Mouse (Mus musculus) hindbrain, postnatal 0 days (tissue): ENCODE data around the gene Gbgt1. TPM values are rescaled to one million over a fixed set of nuclear protein-coding genes. Genes with fewer than 3 reads are reported as not detected.

Experiments used
- ATAC-seq: fragments of 200-750 bp; cut with Nextera tagmentation; 2 replicates; pipeline ENCODE4 v1.8.0; 2017; ENCODE audit warnings: mild to moderate bottlenecking, moderate TSS enrichment, moderate library complexity
- DNase-seq: peaks from one replicate; pipeline ENCODE4 v3.0.0-alpha.2; 2015; ENCODE audit warnings: low spot score
- H3K27ac ChIP-seq: fragments of 300-500 bp; sonication (generic); 2 replicates; pipeline ENCODE4 v1.5.1; 2014; ENCODE audit warnings: mild to moderate bottlenecking
- H3K27me3 ChIP-seq: fragments of 300-500 bp; sonication (generic); 2 replicates; pipeline ENCODE4 v1.6.1; 2014; ENCODE audit warnings: low read length, mixed read lengths; ENCODE audit not compliant: insufficient read depth
- H3K36me3 ChIP-seq: fragments of 300-500 bp; sonication (generic); 2 replicates; pipeline ENCODE4 v1.6.1; 2014; ENCODE audit warnings: low read length, mixed read lengths; ENCODE audit not compliant: insufficient read depth
- H3K4me1 ChIP-seq: fragments of 300-500 bp; sonication (generic); 2 replicates; pipeline ENCODE4 v1.6.1; 2014; ENCODE audit warnings: antibody characterized with exemption, low read length, mixed read lengths; ENCODE audit not compliant: insufficient read depth
- H3K4me2 ChIP-seq: fragments of 300-500 bp; sonication (generic); 2 replicates; pipeline ENCODE4 v1.6.1; 2014; ENCODE audit warnings: low read depth, mild to moderate bottlenecking, low read length, moderate library complexity, mixed read lengths
- H3K4me3 ChIP-seq: fragments of 300-500 bp; sonication (generic); 2 replicates; pipeline ENCODE4 v1.5.1; 2014; ENCODE audit warnings: low read length
- H3K9ac ChIP-seq: fragments of 300-500 bp; sonication (generic); replicated peaks from 2 replicates; pipeline ENCODE4 v1.6.1; 2014; ENCODE audit warnings: mild to moderate bottlenecking, low read length, moderate library complexity, mixed read lengths
- H3K9me3 ChIP-seq: fragments of 300-500 bp; sonication (generic); 2 replicates; pipeline ENCODE4 v1.6.1; 2016; ENCODE audit warnings: low read length, mixed read lengths
- CTCF ChIP-seq: IDR thresholded peaks from 2 replicates; pipeline ENCODE4 v1.5.1; 2016; ENCODE audit warnings: antibody characterized with exemption, control low read depth, low read depth
- WGBS: fragments of 180-500 bp; shearing (Covaris S2); extraction: QIAGEN DNeasy Blood & Tissue Kit; methylation state at CpG from one replicate; pipeline ENCODE4 v1.1.7; 2014; 5-methylcytosine and 5-hydroxymethylcytosine counted together
- polyA plus RNA-seq: library from polyadenylated mRNA; unstranded; fragments of >200 nt; fragmentation: Nextera tagmentation; extraction: Ambion mirVana; gene quantifications from 2 replicates; pipeline ENCODE4 v1.2.1, GENCODE M21; 2015
- total RNA-seq: library from RNA; depleted of rRNA; stranded (reverse); fragments of >200 nt; gene quantifications from 2 replicates; pipeline ENCODE4 v1.2.3, GENCODE M21; 2014

Gene Gbgt1
- total and polyA plus RNA-seq, 2 experiments from 2014 or later: 1.7 to 3.7 TPM

GRCm38 (mm10) chr2:28513431-28514370 is 17.0 kb downstream of the Gbgt1 start:
- Histone ChIP-seq H3K4me2 (peak overlapping the region; percentile 91), H3K27me3 (no peaks in the 10 kb centered on the region), H3K9ac (peak overlapping the region; percentile 96), H3K4me1 (peaks cover 34% of the 10 kb centered on the region), H3K9me3 (no peaks in the 10 kb centered on the region), H3K36me3 (no peaks in the 10 kb centered on the region), H3K27ac (peak overlapping the region; percentile 91), H3K4me3 (peak overlapping the region; percentile 79)
- TF ChIP-seq CTCF: no peak
- peak; percentile 40 for ATAC-seq
- 3% methylated on average over 39 of the region's 47 CpGs for WGBS
- peak; percentile 44 for DNase-seq

- peak overlapping the region; percentile 91 for H3K4me2 ChIP-seq
- peak overlapping the region; percentile 96 for H3K9ac ChIP-seq
- 14% methylated on average over 5 of the region's 5 CpGs for WGBS
- no peaks in the 10 kb centered on the region for H3K27me3 ChIP-seq
- TF ChIP-seq CTCF: peak; percentile 94
- H3K36me3 ChIP-seq: no peaks in the 10 kb centered on the region
- ATAC-seq (no peak), DNase-seq (peak; percentile 91)
- peak overlapping the region; percentile 91; the same call in 1 of the 2 replicates for H3K27ac ChIP-seq
- H3K9me3 ChIP-seq: no peaks in the 10 kb centered on the region
- H3K4me3 ChIP-seq: peak overlapping the region; percentile 79
- peaks cover 34% of the 10 kb centered on the region for H3K4me1 ChIP-seq
Observed at GRCm38 (mm10) chr2:28514489-28514888, 17.8 kb downstream of the Gbgt1 start.

- Histone ChIP-seq H3K4me3 (no peak overlapping the region), H3K9me3 (no peaks in the 10 kb centered on the region), H3K4me1 (peaks cover 48% of the 10 kb centered on the region), H3K9ac (no peak overlapping the region), H3K4me2 (0 out of 2 replicates have a peak overlapping the region, but pooled peaks have one; percentile 1), H3K36me3 (no peaks in the 10 kb centered on the region), H3K27me3 (no peaks in the 10 kb centered on the region), H3K27ac (peak overlapping the region; percentile 52; the same call in 1 of the 2 replicates)
- TF ChIP-seq CTCF: peak; percentile 85
- DNase-seq: peak; percentile 79
- WGBS: 39% methylated on average over 5 of the region's 5 CpGs
- no peak for ATAC-seq
Observed at GRCm38 (mm10) chr2:28517206-28517909, 20.7 kb downstream of the Gbgt1 start.

GRCm38 (mm10) chr2:28518231-28518630 is 21.5 kb downstream of the Gbgt1 start:
- Histone ChIP-seq H3K9me3 (no peaks in the 10 kb centered on the region), H3K9ac (no peak overlapping the region), H3K4me1 (peaks cover 53% of the 10 kb centered on the region), H3K4me2 (0 out of 2 replicates have a peak overlapping the region, but pooled peaks have one; percentile 1), H3K27me3 (no peaks in the 10 kb centered on the region), H3K4me3 (no peak overlapping the region), H3K36me3 (no peaks in the 10 kb centered on the region), H3K27ac (peak overlapping the region; percentile 52; the same call in 1 of the 2 replicates)
- DNase-seq (peak; percentile 70), ATAC-seq (no peak)
- no peak for TF ChIP-seq CTCF
- WGBS: 28% methylated on average over 2 of the region's 2 CpGs

- Histone ChIP-seq H3K9ac (peak overlapping the region; percentile 25), H3K4me1 (peaks cover 50% of the 10 kb centered on the region), H3K27me3 (no peaks in the 10 kb centered on the region), H3K36me3 (no peaks in the 10 kb centered on the region), H3K4me3 (no peak overlapping the region), H3K9me3 (no peaks in the 10 kb centered on the region), H3K27ac (peak overlapping the region; percentile 75; the same call in 1 of the 2 replicates), H3K4me2 (no peak overlapping the region)
- TF ChIP-seq CTCF: no peak
- no peak for DNase-seq
- no peak for ATAC-seq
- 39% methylated on average over 5 of the region's 5 CpGs for WGBS
Observed at GRCm38 (mm10) chr2:28520581-28520980, 23.9 kb downstream of the Gbgt1 start.

GRCm38 (mm10) chr2:28521571-28522151 is 25.0 kb downstream of the Gbgt1 start:
- DNase-seq: peak; percentile 72
- no peak overlapping the region for H3K4me2 ChIP-seq
- H3K27ac ChIP-seq: peak overlapping the region; percentile 75
- H3K4me1 ChIP-seq: peaks cover 46% of the 10 kb centered on the region
- H3K4me3 ChIP-seq: no peak overlapping the region
- no peak overlapping the region for H3K9ac ChIP-seq
- 55% methylated on average over 6 of the region's 6 CpGs for WGBS
- no peaks in the 10 kb centered on the region for H3K9me3 ChIP-seq
- no peaks in the 10 kb centered on the region for H3K36me3 ChIP-seq
- ATAC-seq: peak; percentile 69
- TF ChIP-seq CTCF: no peak
- H3K27me3 ChIP-seq: no peaks in the 10 kb centered on the region
